Mouse (Mus musculus) heart, adult 11 months (tissue): ENCODE results near the gene Vat1.
"Not testable (repeated sequence)": the region's sequence is repeated elsewhere in the genome, so short reads cannot be mapped to it uniquely, and the experiment has no call there.

ENCODE experiments used
- DNase-seq: peaks from one replicate; pipeline ENCODE4 v3.0.0; 2022

The Vat1 gene

GRCm38 (mm10) chr11:101465869-101466551 is at the start of gene Vat1:
Gene Vat1 (minus strand): TSS chr11:101466230.
- DNase-seq: peak; percentile 98

GRCm38 (mm10) chr11:101507090-101507489 is 41.1 kb upstream of the Vat1 start:
- DNase-seq: no peak

DNA sequence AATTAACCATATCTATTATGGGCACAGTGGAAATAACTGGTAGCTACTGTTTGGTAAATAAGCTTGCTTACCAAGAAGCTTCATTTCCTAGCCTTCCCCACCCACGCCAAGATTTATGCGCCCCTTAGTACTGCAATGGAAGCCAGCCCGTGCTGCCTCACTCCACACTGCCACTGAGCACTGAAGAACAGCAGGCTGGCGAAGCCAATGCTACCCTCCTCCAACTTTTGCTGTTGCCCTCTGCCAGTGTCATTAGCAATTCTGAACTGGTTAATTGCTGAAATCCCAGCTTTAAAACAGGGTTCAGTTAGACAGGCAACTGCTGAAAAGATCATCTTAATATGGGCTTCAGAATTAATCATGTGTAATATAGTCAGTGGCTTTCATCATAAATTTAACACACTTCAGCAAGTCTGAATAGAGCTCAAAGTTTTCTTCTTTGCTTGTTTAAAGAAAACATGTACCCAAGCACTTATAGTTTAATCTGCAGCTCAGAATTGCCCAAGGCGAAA is 40.3 kb upstream of the Vat1 start:
- DNase-seq: no peak

- DNase-seq: no peak
Measured at GRCm38 (mm10) chr11:101486126-101486525, 20.1 kb upstream of the Vat1 start.

DNA sequence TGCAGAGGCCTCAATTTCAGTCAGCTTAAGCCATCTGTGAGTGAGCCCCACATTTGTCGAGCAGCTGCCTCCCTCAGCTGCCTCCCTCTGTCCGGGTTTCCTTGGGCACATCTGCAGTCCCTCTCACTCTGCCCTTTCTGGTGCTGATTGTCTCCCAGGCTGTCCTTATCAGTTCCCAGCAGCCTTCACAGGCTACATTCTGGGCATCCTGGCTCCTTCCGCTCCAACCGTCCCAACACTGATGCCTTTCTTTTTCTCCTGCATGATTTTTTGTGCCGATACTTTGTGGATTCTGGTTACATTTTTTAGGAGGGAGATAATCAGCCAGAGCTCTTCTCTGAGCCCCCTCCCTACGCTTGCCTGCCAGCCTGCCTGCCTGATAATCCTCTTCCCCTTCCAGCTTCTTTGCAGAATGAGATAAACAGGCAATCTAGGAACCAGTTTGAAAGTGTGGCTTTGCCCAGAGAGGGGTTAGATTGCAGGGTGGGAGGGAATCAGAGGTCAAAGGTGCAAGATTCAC is 19.5 kb upstream of the Vat1 start:
- no peak for DNase-seq

GRCm38 (mm10) chr11:101484814-101485213 is 18.8 kb upstream of the Vat1 start:
- DNase-seq: no peak

GRCm38 (mm10) chr11:101484245-101484644 is 18.2 kb upstream of the Vat1 start:
- DNase-seq: no peak

- no peak for DNase-seq
Measured at GRCm38 (mm10) chr11:101483804-101484203, 17.8 kb upstream of the Vat1 start.

DNA sequence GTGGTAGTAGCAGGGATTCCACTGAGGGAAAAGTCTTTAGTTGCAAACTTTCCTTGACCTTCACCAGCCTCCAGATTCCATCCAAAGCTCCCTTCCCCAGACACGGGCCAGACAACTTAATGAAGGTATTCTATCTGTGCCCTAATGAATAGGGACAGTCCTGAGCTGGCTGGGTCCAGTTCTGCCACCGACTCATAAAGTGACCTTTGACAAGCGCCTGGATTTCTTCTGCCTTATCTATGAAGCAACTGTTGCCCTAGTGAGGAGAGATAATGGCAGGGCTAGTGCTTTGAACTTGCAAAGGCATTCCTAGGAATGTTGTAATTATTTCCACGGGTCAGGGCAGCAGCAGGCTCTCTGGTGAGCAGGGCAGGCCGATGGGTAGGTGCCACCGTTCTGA is 14.9 kb upstream of the Vat1 start:
- no peak for DNase-seq

DNA sequence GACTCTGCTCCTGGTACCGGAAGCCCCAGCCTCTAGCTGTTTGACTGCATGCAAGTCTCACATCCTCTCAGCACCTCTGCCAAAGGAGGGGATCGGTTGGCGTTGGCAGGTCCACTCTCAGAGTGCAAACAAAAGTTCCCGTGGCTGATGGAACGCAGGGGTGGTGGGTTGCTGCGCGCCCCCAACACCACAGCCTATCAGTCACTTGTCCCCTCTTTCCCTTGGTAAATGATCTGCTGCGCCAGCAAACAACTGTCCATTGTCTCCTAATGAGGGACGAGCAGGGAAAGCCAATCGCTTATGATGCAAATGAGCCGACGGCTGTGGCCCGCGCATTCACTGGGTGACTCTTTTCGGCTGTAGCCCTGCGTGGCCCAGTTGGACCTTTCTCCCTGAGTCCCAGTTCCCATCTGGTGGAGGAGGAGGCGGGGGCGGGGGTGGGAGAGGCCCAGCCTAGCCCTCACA is 13.2 kb upstream of the Vat1 start:
- no peak for DNase-seq

GRCm38 (mm10) chr11:101477552-101478211 is 11.7 kb upstream of the Vat1 start:
- DNase-seq: peak; percentile 86

DNA sequence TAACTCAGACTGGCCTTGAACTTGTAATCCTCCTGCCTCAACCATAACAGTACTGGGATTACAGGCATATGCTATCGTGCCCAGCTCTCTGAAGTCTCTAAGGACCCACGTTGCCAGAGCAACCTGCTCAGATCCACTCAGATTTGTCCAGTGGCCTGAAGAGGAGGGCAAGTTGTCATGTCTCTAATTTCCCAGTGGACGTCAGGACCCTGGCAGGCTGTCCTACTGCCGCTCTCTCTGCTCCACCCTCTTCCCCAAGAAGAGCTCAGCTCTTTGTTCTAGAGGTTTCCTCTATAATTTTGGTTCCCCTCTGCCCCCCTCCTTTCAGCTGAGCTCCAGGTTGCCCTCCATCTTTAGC is 11.1 kb upstream of the Vat1 start:
- DNase-seq: no peak

GRCm38 (mm10) chr11:101476361-101476760 is 10.3 kb upstream of the Vat1 start:
- not testable (repeated sequence) for DNase-seq

DNA sequence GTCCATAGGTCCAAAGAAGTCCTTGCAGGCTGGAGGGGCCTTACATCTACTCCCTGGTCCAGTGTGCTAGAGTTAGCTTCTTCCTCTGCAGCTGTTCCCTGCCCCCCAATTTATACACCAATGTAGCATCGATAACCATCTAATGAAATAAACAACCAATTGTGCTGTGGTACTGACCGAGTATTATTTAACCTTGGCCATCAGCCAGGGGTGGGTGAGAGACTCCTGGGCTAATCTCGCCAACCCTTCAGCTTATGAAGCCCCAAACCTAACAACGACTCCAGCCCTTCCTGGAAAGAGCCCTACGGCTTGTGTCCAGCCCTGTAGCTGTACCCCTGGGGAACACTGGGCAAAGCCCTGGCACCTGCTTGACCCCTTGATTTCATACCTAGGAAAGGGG is 8.3 kb upstream of the Vat1 start:
- peak; percentile 80 for DNase-seq

GRCm38 (mm10) chr11:101473686-101474085 is 7.7 kb upstream of the Vat1 start:
- not testable (repeated sequence) for DNase-seq

DNA sequence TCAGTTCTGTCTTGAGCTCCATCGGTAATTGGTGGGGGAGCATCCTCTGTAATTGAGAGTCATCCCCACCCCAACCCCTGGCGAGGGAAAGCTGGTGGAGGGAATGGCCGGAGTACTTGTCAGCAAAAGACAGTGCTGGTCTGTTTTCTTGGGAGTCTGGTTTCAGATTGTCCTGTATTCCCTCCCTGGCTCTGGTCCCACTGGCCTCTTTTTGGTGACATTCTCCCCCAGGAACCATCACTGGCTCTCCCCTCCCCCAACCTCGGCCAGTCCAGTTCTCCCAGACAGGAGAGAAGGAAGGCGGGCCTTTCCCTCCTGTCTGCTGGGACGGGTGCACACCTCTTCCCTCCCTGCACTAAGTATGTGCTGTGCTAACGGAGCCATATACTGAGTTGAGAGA is 6.3 kb upstream of the Vat1 start:
- DNase-seq: peak; percentile 79

DNA sequence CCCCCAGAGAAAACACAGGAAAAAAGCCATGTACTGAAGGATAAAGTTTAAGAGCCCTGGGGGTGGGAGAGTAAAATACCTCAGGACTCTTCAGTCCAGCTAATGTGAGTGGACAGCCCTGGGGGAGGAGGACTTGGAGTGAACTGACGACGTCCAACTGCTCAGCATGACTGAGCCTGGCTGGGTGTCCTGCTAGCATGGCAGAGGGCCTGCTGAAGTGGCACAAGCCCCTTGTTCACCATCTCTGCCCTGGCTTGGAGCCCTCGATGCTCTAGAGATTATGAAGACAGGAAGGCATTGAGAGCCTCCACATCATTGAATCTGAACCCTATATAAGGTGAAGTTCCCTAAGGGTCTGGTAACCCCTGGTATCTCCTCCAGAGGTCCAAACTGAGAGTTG is 5.9 kb upstream of the Vat1 start:
- no peak for DNase-seq

DNA sequence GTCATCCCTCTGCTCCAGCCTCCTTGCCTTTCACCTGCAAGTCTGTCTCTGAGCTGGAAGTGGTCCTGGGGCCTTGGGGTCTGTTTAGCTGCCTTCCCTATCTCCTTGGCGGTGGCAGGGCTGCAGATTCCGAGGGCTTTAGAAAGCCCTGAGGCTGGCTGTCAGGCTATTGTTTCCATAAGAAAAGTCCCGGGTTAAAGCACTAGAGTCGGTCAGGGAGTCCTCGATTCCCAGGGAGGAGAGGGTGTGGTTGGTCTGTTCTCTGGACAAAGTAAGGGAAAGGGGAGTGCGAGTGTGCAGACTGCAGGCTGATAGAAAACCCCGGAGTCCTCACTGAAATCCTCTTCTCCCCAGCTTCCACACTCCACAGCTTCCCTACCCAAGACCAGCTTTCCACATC is 4.2 kb upstream of the Vat1 start:
- DNase-seq: no peak

GRCm38 (mm10) chr11:101469155-101469554 is 3.1 kb upstream of the Vat1 start:
- peak; percentile 73 for DNase-seq

GRCm38 (mm10) chr11:101468731-101469130 is 2.7 kb upstream of the Vat1 start:
- peak; percentile 94 for DNase-seq

GRCm38 (mm10) chr11:101468263-101468688 is 2.2 kb upstream of the Vat1 start:
- DNase-seq: no peak

- DNase-seq: peak; percentile 98
Measured at GRCm38 (mm10) chr11:101467477-101468262, 1.6 kb upstream of the Vat1 start.

- peak; percentile 92 for DNase-seq
Measured at GRCm38 (mm10) chr11:101466552-101466950, 521 bp upstream of the Vat1 start.
